Mouse (Mus musculus): ENCODE data around the gene Tas1r3.

DNA sequence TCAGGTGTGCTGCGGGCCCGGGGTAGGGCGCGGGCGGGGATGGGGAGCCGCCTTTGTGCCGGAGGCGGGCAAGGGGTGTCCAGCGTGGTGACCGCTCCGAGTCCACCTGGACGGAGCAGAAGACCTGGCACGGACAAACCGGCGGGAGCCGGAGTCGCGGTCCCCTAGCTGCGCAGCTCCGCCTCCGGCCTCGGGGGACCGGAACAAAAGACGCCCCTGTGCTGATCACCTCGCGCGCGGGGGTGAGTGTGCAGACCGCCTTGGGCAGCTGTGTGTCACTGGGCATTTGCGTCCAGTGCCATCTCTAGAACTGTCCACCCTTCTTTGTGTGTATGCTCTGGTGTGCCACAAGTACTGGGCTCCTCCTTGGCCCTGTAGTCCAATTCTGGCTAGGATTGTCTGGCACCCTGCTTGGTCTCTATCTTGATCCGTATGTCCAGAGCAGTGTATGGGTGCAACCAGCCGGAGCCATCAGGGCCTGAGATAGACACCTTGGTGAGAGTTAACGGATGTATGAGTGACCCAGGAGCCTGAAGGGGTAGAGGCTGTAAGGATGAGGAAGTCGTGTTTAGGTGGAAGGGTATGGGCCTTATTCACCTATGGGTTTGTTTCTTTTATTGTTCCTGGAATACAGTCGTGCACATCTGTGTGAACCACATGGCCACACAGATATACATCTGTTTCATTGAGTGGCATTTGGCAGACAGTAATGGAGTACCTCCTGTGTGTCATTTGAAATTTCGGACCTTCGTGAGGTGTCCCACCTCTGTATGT is 29.5 kb upstream of the Tas1r3 start:
- no peak for TF ChIP-seq POLR2A (IDR thresholded peaks at IDR 0.05; ENCODE audit: insufficient read depth, low read length)
- TF ChIP-seq CTCF (IDR thresholded peaks at IDR 0.05; ENCODE audit: low read depth, low read length), result no peak
- no peak for TF ChIP-seq EP300 (IDR thresholded peaks at IDR 0.05; ENCODE audit: insufficient read depth, low read depth, low read length)
